Mouse (Mus musculus) bone marrow macrophage, adult 2 months (primary cell): ENCODE results near the gene Cep170.

ENCODE experiments used
- CTCF ChIP-seq: IDR thresholded peaks from 2 replicates; pipeline ENCODE4 v1.5.1; 2012; ENCODE audit warnings: low read depth, mild to moderate bottlenecking, low read length, moderate library complexity
- POLR2A ChIP-seq: IDR thresholded peaks from 2 replicates; pipeline ENCODE4 v1.6.1; 2012; ENCODE audit warnings: mild to moderate bottlenecking, low read depth, low read length, borderline replicate concordance

GRCm38 (mm10) chr1:176848613-176849290 is 34.9 kb upstream of the Cep170 start:
- TF ChIP-seq POLR2A: no peak
- no peak for TF ChIP-seq CTCF
